Mouse (Mus musculus): Measurements from ENCODE around the gene Crip1.
"Not testable (repeated sequence)": the region's sequence is repeated elsewhere in the genome, so short reads cannot be mapped to it uniquely, and the experiment has no call there.

Crip1 gene

DNA sequence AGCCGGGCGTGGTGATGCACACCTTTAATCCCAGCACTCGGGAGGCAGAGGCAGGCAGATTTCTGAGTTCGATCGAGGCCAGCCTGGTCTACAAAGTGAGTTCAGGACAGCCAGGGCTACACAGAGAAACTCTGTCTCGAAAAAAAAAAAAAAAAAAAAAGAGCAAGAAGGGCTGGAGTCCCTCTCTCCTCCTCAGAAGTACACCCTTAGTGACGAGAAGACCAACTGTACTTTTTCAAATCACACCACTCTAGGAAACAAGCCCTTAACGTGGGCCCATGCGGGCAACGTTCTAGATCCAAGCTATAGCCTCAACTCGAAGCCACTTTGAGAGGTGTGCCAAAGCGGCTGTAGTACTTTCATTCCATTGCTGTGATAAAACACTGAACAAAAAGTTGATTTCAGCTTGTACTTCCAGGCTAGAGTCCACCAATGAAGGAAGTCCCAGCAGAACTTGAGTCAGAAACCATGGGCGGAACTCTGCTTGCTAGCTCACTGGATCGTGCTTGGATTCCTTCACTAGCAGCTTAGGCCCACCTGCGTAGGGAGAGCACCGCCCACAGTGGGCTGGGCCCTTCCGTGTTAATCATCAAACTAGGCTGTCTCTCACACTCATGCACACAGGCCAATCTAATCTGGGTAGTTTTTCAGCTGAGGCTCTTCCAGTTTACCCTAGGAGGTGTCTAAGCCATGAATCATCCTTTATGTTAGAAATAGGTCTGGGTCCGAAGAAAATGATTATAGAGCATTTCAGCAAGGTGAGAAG, 31.0 kb downstream of the Crip1 start:
- CTCF ChIA-PET, result interaction anchor here in 2 of 4 experiments (0.9 to 1.3 kb wide), 5 partner anchors 22 to 103 kb away, joined by 3 to 4 read pairs (median 3); partner anchors contain the start of genes Crip1 (in 1 of the 2) and Tex22 (in 1 of the 2)
- POLR2A ChIA-PET, result interaction anchor here in 3 of 4 experiments (0.8 to 2.6 kb wide), 6 partner anchors 9 to 34 kb away, joined by 3 to 18 read pairs (median 4); partner anchors contain the start of gene Tedc1 (in 1 of the 3)

DNA sequence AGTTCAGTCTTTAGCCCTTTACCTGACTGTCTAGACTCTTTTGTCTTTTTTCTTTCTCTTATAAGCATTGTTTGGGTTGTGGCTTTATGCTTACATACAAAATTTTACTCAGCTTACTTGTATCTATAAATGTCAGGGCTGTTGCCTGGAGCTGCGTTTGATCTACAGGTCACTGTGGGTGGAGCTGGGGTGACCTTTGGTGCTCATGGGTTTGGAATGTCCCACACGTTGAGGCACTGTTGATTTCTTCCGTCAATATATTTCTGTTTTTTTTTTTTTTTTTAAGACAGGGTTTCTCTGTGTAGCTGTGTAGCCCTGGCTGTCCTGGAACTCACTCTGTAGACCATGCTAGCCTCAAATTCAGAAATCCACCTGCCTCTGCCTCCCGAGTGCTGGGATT, 34.9 kb downstream of the Crip1 start:
- ChIA-PET POLR2A (interaction anchor here in 2 of 4 experiments (0.6 to 1.0 kb wide), 4 partner anchors 10 to 15 kb away, joined by 3 to 5 read pairs (median 3); no protein-coding TSS in a partner anchor), CTCF (interaction anchor here in 1 of 4 experiments (0.6 to 1.0 kb wide), 3 partner anchors 36 to 253 kb away, joined by 3 to 4 read pairs (median 3); no protein-coding TSS in a partner anchor)

DNA sequence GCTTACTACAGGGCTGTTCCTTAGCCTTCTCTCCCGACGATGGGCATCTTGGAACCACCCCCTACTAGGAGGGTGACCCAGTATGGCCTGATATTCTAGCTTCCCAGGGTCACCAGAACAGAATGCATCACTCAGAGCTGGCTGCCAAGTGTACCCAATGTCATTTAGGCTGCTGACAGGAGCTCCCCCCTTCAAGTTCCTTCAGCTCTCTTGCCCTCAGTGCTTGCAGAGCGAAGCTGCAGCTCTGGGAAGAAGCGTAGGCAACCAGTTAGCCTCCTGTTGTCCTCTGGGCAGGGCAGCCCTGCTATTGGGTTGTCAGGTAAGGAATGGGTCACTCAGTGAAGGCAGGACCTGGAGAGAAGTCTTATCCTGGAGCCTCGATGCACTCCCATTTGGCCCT, 38.8 kb downstream of the Crip1 start:
- CTCF ChIA-PET, result interaction anchor here in 2 of 4 experiments (1.0 to 1.7 kb wide), 8 partner anchors 29 to 309 kb away, joined by 3 to 5 read pairs (median 4); partner anchors contain the start of genes Tedc1 (in 2 of the 2) and Crip1 (in 1 of the 2)
- POLR2A ChIA-PET, result interaction anchor here in 3 of 4 experiments (0.6 to 1.5 kb wide), 10 partner anchors 20 to 309 kb away, joined by 3 to 8 read pairs (median 3); partner anchors contain the start of gene Tedc1 (in 1 of the 3)

DNA sequence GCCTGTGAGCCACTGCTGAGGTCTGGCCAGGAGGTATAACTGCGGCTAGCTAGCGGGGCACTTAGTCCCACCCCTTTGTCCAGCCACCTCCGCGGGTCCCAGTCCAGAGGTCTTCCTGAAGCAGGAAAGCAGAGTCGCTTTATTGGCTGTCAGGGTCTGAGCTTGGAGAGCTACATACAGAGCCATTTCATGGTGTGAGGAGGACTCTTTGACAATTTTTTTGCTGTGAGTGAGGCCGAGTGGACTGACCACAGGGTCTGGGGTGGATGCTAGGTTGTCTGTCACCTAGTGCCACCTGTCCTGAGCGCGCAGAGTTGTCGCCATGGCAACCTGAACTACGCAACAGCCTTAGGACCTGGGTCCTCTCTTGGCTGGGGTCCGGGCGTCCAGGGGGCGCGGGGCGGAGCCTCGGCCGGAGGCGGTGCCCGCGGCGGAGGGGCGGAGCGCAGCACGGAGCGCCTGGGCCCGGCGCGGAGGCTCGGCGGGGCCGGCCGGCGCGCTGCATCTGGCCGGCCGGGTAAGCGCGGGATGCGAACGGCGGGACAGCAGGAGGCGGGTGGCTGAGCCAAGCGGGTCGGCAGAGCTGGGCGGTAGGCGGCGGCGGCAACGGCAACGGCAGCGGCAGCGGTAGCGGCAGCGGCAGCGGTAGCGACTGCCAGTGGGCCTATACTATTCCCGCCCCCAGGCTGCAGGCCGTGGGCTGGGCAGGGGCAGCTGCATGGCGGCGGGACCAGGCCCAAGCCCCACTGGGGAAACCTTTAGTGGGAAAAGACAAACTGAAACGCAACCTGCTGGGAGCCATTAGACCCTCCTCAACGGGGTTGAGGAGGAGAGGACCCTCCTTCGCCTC, 39.6 kb downstream of the Crip1 start, which contains the start of gene Tmem121:
Gene Tmem121 (plus strand): TSS at position 489 of the 850 bp plus-strand sequence.
- ChIA-PET POLR2A (interaction anchor here in 3 of 4 experiments (0.6 to 2.1 kb wide), 10 partner anchors 21 to 309 kb away, joined by 3 to 9 read pairs (median 4); partner anchors contain the start of gene Tedc1 (in 1 of the 3)), CTCF (interaction anchor here in 3 of 4 experiments (0.6 to 1.7 kb wide), 10 partner anchors 29 to 365 kb away, joined by 3 to 5 read pairs (median 3); partner anchors contain the start of genes Tedc1 (in 2 of the 3) and Crip1 (in 1 of the 3))

DNA sequence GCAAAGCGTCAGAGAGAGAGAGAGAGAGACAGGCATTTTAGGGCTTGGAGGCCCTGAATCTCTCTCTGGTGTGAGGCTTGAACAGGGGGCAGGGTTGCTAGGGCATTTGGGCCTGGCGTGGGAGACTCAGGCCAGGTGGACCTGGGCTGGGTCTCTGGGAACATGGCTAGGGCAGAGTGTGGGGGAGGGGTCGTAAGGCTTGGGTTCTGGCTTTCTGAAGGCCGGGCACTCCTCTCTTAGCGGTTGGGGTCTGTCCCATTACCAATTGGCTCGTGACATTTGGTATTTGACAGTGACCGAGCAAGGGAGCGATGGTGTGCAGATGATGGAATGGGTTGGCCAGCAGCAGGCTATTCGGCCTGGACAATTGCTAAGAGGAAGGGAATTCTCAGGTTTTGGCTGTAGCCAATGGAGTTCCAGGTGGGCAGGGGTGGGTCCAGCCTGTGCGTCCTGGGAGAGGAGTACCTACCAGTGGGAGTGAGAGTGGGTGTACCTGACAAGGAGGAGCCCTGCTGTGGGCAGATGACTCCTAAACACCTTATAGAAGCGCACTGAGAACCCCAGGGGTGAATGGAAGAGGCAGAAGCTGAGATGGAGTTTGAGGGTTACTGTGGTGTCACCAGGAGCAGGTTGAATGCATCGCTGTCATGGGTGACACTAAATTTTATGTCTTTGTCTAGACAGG, 40.4 kb downstream of the Crip1 start:
- CTCF ChIA-PET, result interaction anchor here in 2 of 4 experiments (1.7 kb wide), 2 partner anchors 30 to 40 kb away, joined by 3 to 13 read pairs; partner anchors contain the start of genes Crip1 (in 1 of the 2) and Tedc1 (in 1 of the 2)

DNA sequence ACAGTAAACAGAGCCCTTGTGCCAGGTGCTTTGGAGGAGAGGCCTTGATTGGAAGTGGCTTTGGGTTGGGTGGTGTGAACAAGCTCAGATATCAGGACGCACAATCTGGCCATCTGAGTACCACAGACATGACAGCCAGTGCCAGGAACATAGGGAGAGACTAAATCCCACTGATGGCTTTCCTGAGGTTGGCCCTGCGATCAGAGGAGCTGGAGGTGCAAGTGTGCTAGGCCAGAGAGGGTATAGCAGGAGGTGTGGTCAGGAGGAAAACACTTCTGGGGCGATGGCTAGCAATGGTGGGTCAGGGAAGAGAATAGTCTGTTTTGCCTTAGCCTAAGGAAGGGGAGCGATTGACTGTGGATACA, 40.9 kb downstream of the Crip1 start:
- POLR2A ChIA-PET, result interaction anchor here in 1 of 4 experiments (1.0 to 2.1 kb wide), 6 partner anchors 20 to 40 kb away, joined by 3 to 9 read pairs (median 4); partner anchors contain the start of gene Crip1

More for the DNA sequence above, 40.4 kb downstream of the Crip1 start:
- POLR2A ChIA-PET, result interaction anchor here in 2 of 4 experiments (1.4 to 2.1 kb wide), 3 partner anchors 19 to 36 kb away, joined by 4 to 9 read pairs (median 6); no protein-coding TSS in a partner anchor

DNA sequence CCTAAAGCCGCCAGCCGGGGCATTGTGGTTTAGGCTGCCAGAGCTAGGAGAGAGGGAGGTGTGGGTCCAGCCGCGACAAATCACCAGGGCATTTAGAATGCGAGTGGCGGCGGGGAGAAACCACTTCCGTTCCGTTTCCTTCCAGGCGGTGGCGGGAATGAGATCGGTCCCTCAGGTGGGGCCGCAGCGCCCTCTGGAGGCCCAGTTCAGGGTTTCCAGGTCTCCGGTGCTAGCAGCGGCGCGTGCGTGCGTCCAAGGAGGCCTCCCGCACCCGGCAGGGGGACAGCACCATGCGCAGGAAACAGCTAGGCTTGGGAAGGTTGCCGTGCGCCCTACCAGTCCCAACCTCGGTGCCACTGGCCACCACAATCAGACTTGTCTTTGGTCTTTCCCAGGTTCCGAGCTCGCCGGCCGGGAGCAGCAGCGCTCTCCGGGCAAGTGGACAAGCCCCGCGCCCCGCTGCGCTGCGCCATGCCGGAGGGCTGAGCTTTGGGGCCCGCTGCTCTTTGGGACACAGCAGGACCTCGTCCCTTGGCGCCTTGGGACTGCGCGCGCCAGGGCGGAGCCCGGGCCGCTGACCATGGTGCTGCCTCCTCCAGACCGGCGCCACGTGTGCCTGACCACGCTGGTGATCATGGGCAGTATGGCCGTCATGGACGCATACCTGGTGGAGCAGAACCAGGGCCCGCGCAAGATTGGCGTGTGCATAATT, 41.6 kb downstream of the Crip1 start:
- ChIA-PET POLR2A (interaction anchor here in 2 of 4 experiments (1.0 to 2.1 kb wide), 7 partner anchors 21 to 41 kb away, joined by 3 to 9 read pairs (median 4); partner anchors contain the start of gene Crip1 (in 2 of the 2)), CTCF (interaction anchor here in 2 of 4 experiments (0.5 to 2.1 kb wide), 19 partner anchors 20 to 390 kb away, joined by 3 to 15 read pairs (median 4); partner anchors contain the start of genes Crip1 (in 2 of the 2) and Tedc1 (in 2 of the 2))

More for the DNA sequence above, 40.9 kb downstream of the Crip1 start:
- CTCF ChIA-PET, result interaction anchor here in 2 of 4 experiments (1.2 to 1.9 kb wide), 5 partner anchors 19 to 41 kb away, joined by 3 to 13 read pairs (median 6); partner anchors contain the start of genes Crip1 (in 1 of the 2) and Tedc1 (in 1 of the 2)

DNA sequence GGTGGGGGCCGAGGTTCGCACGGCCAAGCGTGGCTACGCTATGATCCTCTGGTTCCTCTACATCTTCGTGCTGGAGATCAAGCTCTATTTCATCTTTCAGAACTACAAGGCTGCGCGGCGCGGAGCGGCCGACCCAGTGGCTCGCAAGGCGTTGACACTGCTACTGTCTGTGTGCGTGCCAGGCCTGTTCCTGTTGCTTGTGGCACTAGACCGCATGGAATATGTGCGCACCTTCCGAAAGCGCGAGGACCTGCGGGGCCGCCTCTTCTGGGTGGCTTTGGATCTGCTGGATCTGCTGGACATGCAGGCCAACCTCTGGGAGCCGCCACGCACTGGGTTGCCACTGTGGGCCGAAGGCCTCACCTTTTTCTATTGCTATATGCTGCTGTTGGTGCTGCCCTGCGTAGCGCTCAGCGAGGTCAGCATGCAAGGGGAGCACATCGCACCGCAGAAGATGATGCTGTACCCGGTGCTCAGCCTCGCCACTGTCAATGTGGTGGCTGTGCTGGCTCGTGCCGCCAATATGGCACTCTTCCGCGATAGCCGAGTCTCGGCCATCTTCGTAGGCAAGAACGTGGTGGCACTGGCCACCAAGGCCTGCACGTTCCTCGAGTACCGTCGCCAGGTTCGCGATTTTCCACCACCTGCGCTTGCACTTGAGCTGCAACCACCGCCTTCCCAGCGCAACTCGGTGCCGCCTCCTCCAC, 42.4 kb downstream of the Crip1 start:
- ChIA-PET POLR2A (interaction anchor here in 3 of 4 experiments (0.7 to 1.4 kb wide), 4 partner anchors 9 to 42 kb away, joined by 3 to 8 read pairs (median 4); partner anchors contain the start of gene Crip1 (in 2 of the 3)), CTCF (interaction anchor here in 3 of 4 experiments (0.5 to 2.1 kb wide), 20 partner anchors 20 to 391 kb away, joined by 3 to 15 read pairs (median 4); partner anchors contain the start of genes Crip1 (in 2 of the 3), Tedc1 (in 2 of the 3) and Brf1 (in 1 of the 3))

DNA sequence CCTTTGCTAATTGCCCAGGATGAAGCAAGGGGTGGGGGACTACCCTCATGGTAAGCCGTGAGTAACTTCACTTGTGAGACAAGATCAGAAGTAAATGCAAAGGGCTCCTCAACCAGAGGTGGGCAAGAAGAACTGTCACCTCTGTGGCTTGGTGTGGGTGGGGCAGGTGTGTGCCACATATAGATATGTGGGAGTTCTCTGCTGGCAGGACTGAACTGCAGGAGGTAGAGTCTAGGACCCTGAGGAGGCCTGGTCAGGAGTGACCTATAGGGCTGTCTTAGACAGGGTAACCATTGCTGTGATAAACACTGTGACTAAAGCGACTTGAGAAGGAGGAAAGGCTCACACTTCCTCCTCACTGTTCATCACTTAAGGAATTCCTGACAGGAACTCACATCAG, 47.3 kb downstream of the Crip1 start:
- POLR2A ChIA-PET, result no interaction called here

DNA sequence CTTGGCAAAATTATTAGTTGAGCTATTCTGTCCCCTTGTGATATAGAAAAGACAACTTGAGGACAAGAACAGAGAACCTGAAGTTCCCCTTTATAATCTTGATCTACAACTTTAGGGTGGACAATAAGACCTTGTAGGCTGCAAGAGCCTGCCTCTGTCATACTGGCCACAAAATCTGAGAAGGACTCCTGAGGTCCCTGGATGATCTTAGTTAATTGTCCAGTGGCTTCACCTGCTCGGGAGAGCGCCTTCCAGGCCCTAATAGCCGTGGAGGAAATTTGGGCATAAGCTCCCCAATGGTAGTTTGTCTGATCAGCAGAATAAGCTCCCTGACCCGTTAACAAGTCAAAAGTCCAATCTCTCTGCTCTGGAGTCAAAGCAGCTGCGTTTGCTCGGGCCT, 53.0 kb downstream of the Crip1 start:
- POLR2A ChIA-PET, CTCF ChIA-PET: not testable (repeated sequence)

More for the DNA sequence above, 47.3 kb downstream of the Crip1 start:
- CTCF ChIA-PET, result interaction anchor here in 2 of 4 experiments (0.6 to 1.5 kb wide), 3 partner anchors 22 to 284 kb away, joined by 3 to 5 read pairs (median 5); no protein-coding TSS in a partner anchor

DNA sequence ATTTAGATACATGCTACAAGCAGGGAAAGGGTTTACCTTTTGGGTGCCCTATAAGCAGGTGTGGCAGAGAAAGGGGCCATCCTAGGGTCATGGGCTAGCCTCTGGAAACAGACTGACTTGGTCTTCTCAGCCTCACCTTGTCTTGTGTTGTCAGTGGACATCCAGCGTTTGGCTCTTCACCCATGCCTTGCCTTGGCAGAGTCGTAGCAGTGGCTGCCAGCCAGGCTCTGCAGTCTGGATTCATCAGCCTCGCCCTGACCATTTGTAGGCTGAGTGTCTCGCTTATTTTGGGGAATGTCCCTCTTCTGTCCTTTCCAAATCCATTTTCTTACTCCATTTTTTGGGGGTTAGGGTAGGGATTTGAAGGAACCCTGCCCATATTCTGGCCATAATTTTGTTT, 55.2 kb downstream of the Crip1 start:
- ChIA-PET CTCF (no interaction called here), POLR2A (no interaction called here)

DNA sequence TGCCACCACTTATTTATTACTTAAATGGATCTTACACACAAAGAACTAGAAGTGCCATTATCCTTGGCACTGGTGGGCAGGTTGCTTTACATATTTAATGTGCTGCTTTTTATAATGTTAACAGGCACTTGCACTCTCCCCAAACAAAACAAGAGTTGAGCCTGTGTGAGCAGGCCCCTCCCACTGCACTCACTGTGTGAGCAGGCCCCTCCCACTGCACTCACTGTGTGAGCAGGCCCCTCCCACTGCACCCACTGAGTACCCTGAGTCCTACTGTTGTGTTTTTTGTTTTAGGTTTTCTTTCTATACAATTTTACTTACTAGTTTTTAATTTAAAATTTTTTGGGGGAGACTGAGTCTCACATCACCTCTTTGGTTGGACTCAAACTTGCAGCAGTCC, 55.9 kb downstream of the Crip1 start:
- POLR2A ChIA-PET, result no interaction called here
- CTCF ChIA-PET, result interaction anchor here in 1 of 4 experiments (0.6 kb wide), 1 partner anchor 307 kb away, joined by 3 read pairs; no protein-coding TSS in a partner anchor
